Mouse (Mus musculus) kidney, adult 9 months (tissue): Measurements from ENCODE around the gene Fkbp1a.

ENCODE experiments used
- DNase-seq: peaks from one replicate; pipeline ENCODE4 v3.0.0; 2022

The Fkbp1a gene

DNA sequence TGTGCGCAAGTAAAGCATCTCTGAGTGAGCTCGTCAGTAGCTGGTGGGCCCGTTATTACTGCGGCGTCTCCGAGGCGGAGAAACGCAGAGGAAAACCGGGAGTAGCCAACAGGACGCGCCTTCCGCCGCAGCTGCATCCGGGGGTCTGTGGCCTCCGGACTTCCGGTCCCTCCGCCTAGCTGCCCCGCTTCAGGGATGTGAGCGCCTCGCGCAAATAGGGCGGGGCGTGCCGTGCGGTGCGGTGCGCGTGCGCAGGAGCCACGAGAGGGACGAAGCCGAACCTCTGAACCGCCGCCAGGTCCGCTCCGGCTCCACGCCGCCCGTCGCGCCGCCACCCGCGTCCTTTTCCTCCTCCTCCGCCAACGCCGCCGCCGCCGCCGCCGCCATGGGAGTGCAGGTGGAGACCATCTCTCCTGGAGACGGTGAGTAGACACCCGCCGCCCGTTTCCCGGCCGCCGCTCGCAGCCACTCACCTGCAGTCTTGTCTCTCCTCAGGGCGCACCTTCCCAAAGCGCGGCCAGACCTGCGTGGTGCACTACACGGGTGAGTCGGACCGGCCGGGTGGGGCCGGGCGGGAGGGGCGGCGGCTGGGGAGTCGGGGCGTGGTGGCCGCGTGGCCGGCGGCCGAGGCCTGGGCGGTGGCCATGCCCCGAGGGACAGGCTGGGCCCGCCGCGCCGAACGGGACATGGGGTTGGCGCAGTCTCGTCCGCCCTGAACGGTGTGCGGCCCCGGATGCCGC is at the start of gene Fkbp1a:
Gene Fkbp1a, plus strand, starts transcription at position 161 of the 740 bp plus-strand sequence.
- peak; percentile 97 for DNase-seq

DNA sequence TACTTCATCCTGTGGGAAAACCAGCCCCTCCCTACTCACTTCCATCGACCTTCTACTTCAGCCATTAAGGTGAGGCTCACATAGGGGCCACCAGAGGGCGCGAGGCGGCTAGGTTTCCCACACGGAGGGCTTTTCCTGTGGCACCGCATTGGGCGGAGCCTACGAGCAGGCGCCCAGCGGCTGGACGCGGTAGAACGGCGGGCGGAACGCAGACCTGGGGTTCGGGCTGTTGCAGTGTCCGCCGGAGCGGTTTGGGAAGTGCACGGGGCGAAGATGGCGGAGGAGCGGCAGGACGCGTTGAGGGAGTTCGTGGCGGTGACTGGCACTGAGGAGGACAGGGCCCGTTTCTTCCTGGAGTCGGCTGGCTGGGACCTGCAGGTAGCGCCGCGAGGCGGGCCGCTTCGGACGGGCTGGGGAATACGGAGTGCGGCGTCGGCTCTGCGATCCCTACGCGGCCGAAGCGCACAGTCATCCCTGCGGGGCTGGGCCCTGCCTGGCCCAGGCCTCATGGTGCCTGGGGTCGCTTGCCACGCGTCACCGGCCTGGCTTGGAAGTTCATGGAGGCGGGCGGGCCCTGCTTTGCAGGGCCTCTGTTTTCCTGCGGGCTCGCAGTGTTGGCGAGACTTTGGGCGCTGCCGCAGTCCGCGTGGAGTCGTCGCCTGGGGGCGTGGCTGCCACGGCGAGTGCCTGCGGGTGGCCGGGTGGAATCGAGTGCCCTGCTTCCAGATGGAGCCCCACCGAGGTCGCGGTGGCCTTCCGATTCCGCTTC is 48.1 kb upstream of the Fkbp1a start, which contains the start of gene Nsfl1c:
Gene Nsfl1c, plus strand, starts transcription at position 148 of the 769 bp plus-strand sequence.
- peak; percentile 96 for DNase-seq

DNA sequence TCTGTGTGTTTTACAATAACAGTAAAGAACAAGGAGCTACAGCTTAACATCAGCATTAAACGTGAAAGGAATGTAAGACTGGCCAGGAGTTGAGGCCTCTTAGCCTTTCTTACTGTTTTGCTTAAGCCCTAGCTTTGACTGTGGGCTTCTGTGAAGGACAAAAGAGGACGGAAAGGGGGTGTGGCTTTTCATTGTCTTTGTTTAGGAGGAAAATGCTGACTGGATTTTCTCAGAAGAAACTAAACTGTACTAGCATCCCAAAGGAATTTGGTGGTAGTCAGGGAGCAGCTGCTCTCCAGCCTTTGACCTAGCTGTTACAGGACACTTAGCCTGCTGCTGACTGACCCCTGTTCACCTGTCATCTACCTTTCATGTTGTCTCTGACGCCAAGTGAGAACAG is 43.9 kb upstream of the Fkbp1a start:
- DNase-seq, result no peak

DNA sequence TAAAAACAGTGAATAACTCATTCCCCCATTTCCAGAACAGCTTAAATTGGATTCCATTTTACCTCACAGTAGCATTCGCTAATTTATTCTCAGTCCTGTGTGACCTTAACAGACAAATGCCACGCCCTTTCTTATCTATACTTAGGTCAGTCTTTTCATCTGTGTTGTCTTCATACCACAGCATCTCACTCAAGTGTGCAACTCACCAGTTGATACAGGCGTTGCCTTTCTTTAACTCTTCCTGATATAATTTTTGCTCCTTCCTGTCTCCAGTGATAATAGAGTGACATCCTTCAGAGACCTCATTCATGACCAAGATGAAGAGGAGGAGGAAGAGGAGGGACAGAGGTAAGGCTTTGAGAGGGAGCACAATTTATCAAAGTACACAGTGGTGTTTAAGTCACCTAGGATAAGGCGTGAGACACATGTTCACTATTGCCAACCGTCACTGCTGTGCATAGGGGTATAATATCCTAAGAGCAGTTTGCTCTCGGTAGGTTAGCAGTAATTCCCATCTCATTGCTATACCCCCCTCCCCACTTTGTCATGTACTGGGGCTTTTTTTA is 41.8 kb upstream of the Fkbp1a start:
- DNase-seq, result no peak

DNA sequence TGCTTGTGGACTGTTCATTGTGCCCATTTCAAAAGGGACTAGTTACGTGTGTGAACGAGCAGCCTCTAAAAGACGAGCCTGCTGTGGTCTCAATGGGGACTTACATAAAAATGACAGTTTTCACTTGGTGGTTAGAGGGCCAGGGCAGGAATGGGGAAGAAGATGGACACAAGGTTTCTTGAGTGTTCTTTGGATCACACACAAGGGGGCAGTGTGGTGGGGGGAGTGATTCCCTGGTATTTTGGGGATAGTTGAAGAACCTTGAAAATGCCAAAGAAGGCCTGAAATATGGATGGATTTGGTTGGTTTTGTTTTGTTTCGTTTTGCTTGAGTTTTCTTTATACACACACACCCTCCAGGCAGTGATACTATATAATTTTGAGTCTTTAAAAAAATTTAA is 38.1 kb upstream of the Fkbp1a start:
- no peak for DNase-seq

DNA sequence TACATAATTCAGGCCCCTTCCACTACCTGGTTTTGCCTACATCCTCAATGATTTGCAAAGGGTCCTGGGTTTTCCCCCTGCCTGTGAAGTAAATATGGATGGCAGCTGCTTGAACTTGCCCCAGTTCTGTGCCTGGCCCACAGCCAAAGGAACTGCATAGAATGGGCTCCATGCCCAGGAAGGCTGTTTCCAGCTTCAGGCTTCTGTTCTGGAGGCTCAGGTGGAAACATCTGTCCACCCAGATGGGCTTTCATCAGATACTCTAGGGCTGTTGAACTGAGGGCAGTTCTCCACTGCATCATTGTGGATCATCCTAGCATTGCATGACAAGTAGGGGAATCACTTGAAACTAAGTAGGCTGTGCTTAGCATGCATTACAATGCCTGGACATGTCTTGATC is 30.1 kb upstream of the Fkbp1a start:
- DNase-seq, result peak; percentile 32

DNA sequence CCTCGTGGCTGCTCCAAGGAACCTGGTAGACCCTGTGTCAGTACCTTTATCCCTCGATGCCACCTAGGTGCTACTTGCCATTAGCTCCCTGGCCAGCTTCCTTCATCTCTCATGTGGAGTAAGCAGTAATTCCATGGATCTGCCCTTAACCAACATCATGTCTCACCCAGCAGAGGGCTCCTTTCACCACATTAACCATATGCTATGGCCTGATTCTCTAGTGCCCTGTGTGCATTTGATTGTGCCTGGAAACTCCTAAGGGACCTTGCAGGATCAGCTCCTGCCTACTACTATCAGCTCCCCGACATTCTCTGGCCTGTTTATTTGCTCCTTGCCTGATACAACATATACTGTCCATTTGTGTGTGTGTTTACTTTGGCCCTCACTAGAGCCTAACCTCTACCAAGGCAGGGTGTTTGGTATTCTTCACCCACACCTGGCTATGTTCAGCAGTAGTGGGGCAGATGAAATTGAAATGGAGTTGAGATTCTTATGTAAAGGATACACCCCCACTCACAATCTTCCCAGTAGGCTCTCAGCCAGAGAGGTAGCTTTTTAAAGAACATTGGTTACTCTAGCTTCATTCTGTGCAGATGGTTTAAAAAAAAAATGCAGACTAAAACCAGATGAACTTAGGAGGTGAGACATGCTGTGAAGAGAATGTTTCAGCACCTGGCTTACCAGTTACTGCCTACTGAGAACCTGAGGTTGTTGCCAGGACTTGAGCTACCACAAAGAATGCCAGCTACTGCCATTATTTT is 28.6 kb upstream of the Fkbp1a start:
- no peak for DNase-seq

DNA sequence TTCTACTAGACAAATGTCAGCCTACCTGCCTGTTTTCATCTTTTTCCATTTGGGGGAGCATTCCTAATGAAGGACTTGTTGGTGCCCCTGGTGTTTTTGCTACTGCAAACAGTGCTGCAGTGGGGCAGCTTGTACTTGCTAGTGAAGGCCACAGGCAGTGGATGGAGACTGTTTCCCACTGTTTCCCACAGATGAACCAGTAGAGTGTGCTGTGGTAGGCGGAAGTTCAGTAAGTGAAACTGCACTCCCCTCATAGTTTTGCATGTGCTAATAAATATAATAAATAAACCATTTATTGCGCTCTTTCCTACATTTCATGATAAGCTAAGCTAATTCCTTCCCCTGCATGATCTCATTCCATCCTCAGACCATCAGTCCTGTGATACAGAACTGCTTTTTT is 23.3 kb upstream of the Fkbp1a start:
- DNase-seq, result no peak

DNA sequence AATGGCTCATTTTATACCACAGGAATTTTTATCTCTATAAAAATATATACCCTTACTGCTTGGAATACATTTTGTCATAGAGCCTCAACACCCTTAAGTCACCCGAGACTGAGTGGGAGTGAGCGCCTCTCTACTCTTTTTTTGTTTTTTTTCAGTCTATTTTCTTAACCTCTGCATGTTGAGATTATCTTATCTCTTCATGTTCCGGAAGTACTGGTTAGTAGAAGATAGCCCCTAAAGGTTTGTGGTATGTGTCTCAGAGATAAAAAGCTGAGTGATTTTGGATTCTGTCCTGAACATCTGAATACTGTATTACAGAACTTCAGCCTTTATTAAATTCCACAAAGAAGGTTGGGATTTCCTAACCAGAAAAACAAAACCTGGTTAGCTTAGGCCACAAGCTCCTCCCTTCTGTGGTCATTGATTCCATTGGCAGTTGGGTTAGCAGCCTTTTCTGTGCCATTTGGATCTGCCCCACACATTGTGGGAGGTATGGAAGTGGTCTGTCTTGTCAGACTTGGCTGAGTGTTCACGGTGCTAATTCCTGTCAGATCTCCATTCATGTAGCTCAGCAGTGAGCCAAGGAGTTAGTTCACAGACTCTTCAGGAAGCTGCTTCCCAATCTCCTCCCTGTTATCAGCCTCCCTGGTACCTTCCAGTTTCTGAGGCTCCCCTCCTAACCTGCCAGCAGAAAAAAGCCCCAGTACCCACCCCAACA is 17.8 kb upstream of the Fkbp1a start:
- DNase-seq, result no peak

DNA sequence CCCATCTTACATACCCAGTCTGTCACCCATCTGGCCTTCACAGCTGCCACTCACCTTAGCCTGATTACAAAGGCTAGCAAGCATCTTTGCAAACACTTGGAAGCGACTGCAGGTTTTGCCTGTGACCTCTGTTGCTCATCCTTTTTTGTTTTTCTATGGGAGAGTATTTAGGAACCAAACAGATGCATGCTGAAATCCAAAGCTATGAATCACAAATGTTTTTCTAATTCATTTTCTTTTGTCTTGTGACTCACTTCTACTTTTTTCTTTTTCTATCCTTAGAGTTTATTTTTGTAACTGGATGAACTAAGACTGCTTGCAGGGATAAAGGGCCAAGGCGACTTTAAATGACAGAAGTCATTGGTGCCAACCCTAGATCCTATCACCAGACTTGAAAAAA is 16.8 kb upstream of the Fkbp1a start:
- DNase-seq, result no peak

DNA sequence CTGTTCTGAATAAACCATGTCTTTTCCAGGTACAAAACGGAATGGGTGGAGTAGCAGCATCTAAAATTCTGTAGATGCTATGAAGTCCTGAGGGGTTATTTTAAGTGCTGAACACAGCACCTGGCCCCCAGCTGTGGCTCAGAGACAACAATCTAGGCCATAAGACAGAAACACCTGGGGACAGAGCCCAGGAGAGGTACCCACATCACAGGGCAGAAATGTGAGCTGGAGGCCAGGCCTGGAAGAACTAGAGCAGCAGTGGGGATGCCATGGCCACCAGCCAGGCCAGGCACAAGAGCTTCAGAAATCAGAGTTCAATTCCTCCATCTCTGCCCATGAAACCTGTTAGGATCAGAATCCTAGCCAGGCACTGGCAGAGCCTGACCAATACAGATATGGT is 14.2 kb upstream of the Fkbp1a start:
- DNase-seq, result no peak

DNA sequence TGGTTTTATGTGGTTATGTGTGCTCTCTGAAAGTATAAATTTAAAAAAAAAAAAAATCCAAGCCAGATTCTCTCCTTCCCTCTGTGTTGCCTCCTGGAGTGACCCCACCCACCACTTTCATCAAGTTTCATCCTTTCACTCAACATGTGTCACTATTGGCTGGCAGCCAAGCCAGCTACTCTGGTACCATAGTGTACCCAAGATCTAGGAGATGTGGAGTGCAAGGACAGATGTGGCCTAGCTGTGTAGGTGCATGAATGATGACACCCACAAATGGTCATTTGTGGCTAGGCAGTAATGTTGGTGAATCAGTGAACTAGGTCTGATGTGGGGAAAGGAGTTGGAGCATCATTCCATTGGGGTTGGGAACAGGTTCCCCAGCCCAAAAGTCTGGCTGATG is 13.1 kb upstream of the Fkbp1a start:
- DNase-seq, result no peak

DNA sequence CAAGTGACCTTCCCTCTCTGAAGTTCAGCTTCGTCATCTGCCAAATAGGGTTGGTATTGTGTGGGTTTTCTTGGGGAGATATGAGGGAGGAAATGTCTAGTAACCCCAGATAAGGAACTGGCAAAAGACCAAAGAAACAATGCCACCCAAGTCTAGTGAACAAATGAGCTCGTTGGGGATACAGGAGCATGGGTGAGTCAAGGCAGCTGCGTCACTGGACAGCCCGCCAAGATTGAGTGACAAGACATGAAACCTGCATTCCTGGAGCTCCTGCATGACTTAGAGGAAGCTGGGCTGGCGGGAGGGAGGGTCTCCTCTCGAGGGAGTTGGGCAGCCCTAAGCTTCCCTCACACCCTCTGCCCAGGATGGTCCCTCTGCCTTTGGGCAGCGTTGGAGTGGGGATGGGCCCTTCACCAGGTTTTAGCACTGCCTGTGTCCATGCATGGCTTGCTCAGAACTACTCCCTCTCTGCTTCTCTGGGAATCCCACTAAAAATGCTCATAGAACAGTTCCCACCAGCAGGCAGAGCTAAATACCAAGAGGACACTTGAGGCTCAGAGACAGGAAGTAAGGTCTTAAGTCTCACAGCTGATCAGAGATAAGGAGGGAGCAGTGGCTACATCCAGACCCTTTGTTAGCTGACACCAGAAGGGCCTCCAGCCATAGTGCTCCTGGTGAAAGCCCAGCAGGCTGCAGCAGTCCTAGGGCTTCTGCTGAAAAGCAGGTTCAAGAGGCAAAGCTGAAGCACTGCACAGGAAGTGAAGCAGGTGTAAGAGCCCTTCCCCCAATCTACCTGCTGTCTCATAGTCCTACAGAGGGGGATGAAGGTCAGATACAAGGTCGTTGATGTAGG is 11.7 kb upstream of the Fkbp1a start:
- no peak for DNase-seq

DNA sequence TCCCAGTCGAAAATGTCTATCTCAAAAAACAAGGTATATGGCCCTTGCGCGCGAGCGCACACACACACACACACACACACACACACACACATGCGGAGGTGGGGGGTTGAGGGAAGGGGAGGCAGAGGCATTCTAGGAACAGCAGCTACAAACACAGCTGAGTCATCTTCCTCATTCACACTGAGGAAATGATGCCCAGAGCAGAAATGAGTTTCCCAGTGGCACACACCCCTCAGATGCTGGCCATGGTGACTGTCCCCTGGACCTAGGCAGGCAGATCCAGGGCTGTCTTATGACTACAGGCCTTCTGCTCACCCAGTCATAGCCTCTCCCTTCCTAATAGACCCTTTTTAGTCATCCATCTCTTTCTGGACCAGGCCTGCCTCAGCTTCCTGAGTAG is 8.7 kb upstream of the Fkbp1a start:
- DNase-seq, result no peak

DNA sequence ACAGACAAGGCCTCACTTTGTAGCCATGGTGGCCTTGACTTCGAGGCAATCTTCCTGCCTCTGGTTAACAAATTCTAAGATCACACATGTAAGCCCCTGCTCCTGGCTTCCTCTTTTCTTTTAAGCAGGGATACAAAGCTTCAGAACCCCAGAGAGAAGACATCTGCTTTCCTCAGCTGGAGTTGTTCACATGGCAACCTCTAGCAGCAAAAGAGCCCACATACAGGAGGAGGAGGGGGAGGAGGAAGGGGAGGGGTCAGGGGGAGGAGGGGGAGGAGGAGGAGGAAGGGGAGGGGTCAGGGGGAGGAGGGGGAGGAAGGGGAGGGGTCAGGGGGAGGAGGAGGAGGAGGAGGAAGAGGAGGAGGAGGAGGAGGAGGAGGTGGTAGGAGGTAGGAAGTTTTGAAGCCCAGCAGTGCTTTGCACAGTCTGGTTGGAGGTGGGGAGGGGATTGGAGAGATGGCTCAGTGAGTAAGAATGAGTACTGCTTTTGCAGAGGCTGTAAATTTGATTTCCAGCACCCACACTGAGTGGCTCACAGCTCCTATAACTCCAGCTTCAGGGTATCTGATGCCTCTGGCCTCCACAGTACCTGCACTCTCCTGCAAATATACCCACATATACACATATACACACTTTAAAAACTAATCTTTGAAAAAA is 6.2 kb upstream of the Fkbp1a start:
- no peak for DNase-seq

DNA sequence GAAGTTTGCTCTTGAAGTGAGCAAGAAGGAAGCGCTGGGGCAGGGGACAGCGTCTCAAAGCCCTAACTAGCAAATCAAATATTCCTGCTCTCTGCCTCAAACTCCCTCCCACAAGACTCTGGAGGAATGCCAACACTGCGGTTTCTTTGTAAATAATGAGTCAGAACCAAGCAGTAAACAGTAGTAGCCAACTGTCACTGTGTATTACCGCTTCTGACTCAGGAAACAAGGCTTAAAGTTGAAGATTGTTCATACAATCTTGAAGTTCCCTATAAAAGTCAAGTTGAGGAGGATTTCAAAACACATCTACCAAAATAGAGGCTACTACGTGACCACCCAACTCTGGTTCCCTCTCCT is 5.7 kb upstream of the Fkbp1a start:
- peak; percentile 48 for DNase-seq

DNA sequence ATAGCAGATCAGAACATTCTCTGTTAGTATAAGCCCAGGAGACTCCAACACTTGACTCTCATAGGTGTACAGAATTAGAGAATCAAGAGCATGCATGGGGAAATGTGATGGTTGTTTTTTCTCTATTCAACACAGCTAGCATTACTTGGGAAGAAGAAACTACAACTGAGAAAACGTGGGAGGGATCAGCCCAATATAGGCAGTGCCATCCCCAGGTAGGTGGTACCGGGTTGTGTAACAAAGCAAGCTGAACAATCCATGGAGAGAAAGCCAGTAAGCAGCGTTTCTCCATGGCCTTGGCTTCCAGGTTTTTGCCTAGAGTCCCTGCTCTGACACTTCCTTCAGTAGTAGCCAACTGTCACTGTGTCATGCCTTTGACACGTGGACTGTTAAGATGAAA is 3.6 kb upstream of the Fkbp1a start:
- no peak for DNase-seq

DNA sequence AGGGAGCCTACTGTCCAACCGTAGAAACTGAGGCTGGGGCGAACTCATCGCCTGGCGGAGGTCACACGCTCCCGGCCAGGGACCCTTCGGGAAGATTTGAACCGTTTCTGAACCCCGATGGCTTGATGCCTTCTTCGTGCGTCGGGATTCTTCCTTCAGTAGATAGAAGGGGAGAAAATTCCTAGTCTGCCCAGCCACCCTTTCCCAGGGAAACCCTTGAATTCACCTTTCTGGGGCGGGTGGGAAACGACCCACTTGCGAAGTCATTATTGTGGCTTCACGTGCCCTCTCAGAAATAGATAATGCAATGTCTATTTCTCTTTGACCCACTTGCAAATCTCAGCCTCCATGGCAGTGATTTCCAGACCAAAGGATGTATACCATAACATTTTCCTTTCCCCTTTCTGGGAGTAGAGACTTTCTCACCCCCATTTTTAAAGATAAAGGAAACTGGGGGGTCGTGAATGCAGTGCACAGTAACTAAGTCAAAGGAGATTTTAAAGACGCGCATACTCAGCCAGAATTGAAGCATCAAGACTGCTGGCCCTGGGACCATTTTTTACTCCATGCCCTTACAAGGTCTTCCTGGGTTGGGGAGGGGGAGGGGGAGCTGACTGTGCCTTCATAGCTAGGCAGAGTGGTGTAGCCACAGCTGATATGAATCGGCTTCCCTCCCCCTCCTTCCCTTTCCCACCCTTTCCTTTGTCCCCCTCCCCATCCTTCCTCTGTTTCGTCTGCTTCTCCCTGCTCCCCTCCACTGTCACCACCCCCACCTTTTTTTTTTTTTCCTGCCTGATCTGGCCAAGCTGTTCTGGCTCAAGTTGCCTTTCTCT is 996 bp downstream of the Fkbp1a start:
- peak; percentile 45 for DNase-seq

DNA sequence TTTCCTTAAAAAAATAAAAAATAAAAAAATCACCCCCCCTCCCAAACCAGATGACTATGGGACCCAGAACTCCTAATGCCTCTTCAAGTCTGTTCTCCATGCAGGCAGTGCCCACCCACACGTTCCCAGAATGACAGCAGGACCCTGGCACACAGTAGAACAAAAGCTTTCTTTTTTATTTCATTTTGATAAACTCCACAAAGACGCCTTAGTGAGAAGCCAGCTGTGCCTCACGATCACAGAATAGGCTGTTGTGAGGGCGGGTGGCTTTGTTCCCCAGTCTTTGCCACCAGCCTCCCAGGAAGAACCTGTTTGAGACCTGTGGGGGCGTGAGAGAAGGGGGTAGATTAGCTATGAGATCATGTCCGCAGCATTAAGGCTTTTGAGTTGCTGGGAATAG is 2.4 kb downstream of the Fkbp1a start:
- DNase-seq, result no peak

DNA sequence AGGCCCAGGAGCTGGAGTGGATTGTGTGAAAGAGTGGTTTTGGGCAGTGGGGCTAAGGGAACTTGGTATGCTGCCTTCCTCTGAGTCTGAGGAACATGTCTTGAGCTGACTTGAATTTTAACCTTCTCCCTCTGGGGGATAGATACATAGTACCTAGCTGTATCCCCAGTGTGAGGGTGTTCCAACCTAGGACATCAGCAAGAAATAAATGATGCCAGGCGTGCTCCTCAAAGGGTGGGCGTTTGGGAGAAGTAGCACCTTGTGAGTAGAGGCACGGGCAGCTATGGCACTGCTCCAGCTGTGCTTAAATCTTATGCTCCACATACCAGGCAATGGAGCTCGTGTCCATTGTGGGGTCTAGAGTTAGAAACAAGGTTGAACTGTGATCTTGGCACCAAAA is 4.3 kb downstream of the Fkbp1a start:
- no peak for DNase-seq
